Mouse (Mus musculus) kidney, embryonic 14.5 days (tissue): ENCODE measurements around the gene Negr1. TPM values are rescaled to one million over a fixed set of nuclear protein-coding genes. Genes with fewer than 3 reads are reported as not detected.

Experiments
- ATAC-seq: fragments of 200-750 bp; cut with Nextera tagmentation; 2 replicates; pipeline ENCODE4 v1.8.0; 2017; ENCODE audit warnings: moderate number of reproducible peaks, mild to moderate bottlenecking, moderate TSS enrichment, moderate library complexity; ENCODE audit not compliant: low FRiP score, low TSS enrichment
- H3K27ac ChIP-seq: fragments of 300-500 bp; sonication (generic); 2 replicates; pipeline ENCODE4 v1.5.1; 2014; ENCODE audit warnings: low read depth, mild to moderate bottlenecking, low read length, moderate library complexity, mixed read lengths
- H3K27me3 ChIP-seq: fragments of 300-500 bp; sonication (generic); 2 replicates; pipeline ENCODE4 v1.6.1; 2014; ENCODE audit warnings: mild to moderate bottlenecking, low read length; ENCODE audit not compliant: control insufficient read depth, insufficient read depth
- H3K36me3 ChIP-seq: fragments of 300-500 bp; sonication (generic); 2 replicates; pipeline ENCODE4 v1.6.1; 2014; ENCODE audit warnings: low read length, mixed read lengths; ENCODE audit not compliant: control insufficient read depth, insufficient read depth
- H3K4me1 ChIP-seq: fragments of 300-500 bp; sonication (generic); 2 replicates; pipeline ENCODE4 v1.6.1; 2014; ENCODE audit warnings: low read length, mixed read lengths; ENCODE audit not compliant: control insufficient read depth, insufficient read depth
- H3K4me2 ChIP-seq: fragments of 300-500 bp; sonication (generic); replicated peaks from 2 replicates; pipeline ENCODE4 v1.6.1; 2014; ENCODE audit warnings: low read depth, mild to moderate bottlenecking, low read length
- H3K4me3 ChIP-seq: fragments of 300-500 bp; sonication (generic); 2 replicates; pipeline ENCODE4 v1.5.1; 2014; ENCODE audit warnings: mild to moderate bottlenecking, low read length
- H3K9ac ChIP-seq: fragments of 300-500 bp; sonication (generic); 2 replicates; pipeline ENCODE4 v1.6.1; 2014; ENCODE audit warnings: low read depth, mild to moderate bottlenecking, low read length, moderate library complexity
- H3K9me3 ChIP-seq: fragments of 300-500 bp; sonication (generic); 2 replicates; pipeline ENCODE4 v1.6.1; 2016; ENCODE audit warnings: low read length; ENCODE audit not compliant: control insufficient read depth
- WGBS: fragments of 180-500 bp; shearing (Covaris S2); extraction: QIAGEN DNeasy Blood & Tissue Kit; methylation state at CpG from one replicate; pipeline ENCODE4 v1.1.7; 2014; 5-methylcytosine and 5-hydroxymethylcytosine counted together
- polyA plus RNA-seq: library from polyadenylated mRNA; unstranded; fragments of >200 nt; fragmentation: Nextera tagmentation; extraction: Ambion mirVana; gene quantifications from 2 replicates; pipeline ENCODE4 v1.2.1, GENCODE M21; 2014

The Negr1 gene
- polyA plus RNA-seq, 1 experiment from 2014 or later: 12.4 TPM

GRCm38 (mm10) chr3:157193141-157193540, 631.5 kb downstream of the Negr1 start:
- Histone ChIP-seq H3K27me3 (no peaks in the 10 kb centered on the region), H3K9me3 (no peaks in the 10 kb centered on the region), H3K27ac (no peak overlapping the region), H3K36me3 (no peaks in the 10 kb centered on the region), H3K9ac (no peak overlapping the region), H3K4me2 (no peak overlapping the region), H3K4me3 (no peak overlapping the region), H3K4me1 (no peaks in the 10 kb centered on the region)
- ATAC-seq: no peak
- 92% methylated on average over 3 of the region's 3 CpGs for WGBS

DNA sequence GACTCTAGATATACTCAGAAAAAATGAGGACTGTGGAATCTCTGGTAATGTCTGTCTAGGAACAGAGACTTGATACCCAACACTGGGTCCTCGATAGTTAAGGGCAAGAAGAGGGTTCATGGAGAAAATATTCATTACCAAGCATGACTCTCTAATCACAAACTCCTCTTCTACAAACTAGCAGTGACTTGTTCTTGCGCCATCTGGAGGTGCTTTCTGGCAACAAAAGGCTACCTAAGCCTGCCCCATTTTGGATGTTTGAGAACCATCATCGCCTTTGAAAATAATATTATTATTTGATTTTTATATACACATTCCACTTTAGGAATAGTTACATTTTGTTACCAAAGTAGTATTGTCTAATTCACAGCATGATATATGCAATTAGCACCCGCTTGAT, 637.1 kb downstream of the Negr1 start:
- H3K4me1 ChIP-seq: no peaks in the 10 kb centered on the region
- no peaks in the 10 kb centered on the region for H3K9me3 ChIP-seq
- no peak overlapping the region for H3K4me2 ChIP-seq
- no peak overlapping the region for H3K4me3 ChIP-seq
- H3K27ac ChIP-seq: no peak overlapping the region
- H3K9ac ChIP-seq: no peak overlapping the region
- 82% methylated on average over 4 of the region's 4 CpGs for WGBS
- no peak for ATAC-seq
- no peaks in the 10 kb centered on the region for H3K36me3 ChIP-seq
- no peaks in the 10 kb centered on the region for H3K27me3 ChIP-seq

DNA sequence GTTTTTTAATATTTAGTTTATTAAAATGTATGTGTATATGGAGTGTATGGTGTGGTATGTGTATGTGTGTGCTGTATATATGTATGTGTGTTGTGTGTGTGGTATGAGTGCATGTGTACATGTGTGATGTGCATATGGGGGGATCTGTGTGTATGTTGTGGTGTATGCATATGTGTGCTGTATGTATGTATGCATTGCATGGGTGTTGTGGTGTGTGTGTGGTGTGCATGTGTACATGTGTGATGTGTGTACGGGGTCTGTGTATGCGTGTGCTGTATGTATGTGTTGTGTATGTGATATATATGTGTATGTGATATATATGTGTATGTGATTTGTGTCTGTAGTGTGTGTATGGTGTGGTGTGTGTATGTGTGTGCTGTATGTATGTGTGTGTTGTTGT, 640.1 kb downstream of the Negr1 start:
- no peak overlapping the region for H3K27ac ChIP-seq
- no peak overlapping the region for H3K9ac ChIP-seq
- 98% methylated on average over 2 of the region's 2 CpGs for WGBS
- no peak overlapping the region for H3K4me3 ChIP-seq
- ATAC-seq: no peak
- no peaks in the 10 kb centered on the region for H3K9me3 ChIP-seq
- H3K4me1 ChIP-seq: no peaks in the 10 kb centered on the region
- H3K4me2 ChIP-seq: no peak overlapping the region
- no peaks in the 10 kb centered on the region for H3K36me3 ChIP-seq
- no peaks in the 10 kb centered on the region for H3K27me3 ChIP-seq

DNA sequence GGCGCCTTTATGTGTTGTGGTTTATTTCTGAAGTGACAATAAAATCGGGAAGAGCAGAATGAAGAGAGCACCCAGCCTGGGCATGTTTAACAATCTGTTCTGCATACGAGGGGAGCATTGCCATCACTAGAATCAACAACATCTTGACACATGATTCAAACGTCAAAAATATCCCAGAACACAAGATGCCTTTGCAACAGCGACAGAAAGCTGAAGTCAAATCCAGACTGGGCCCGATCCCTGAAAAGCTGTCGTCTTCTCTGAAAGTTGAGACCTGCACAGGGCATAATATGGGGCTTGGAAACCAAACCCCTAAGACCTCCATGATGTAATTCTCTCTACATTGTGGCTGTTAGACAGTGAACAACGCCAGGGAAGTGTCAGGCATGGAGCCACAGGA, 642.0 kb downstream of the Negr1 start:
- 81% methylated on average over 8 of the region's 8 CpGs for WGBS

DNA sequence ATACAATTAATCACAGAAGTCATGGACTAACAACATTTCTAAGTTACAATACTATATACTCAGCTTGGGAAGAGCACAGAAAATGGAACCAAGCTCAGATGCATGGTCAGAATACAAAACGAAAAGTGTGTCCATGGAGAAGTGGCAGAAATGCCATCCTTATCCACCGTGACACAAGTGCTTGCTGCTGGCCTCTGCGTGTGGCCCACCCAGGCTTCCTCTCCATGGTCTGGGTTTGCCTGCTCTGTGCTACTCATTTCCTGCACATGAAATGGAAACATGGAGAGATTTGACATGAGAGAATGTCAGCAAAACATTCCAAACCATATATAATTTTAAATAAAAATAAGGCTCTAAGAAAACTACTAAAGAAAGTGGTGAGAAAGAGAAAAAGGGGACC, 645.2 kb downstream of the Negr1 start:
- Histone ChIP-seq H3K4me1 (no peaks in the 10 kb centered on the region), H3K36me3 (no peaks in the 10 kb centered on the region), H3K4me3 (no peak overlapping the region), H3K27ac (no peak overlapping the region), H3K27me3 (no peaks in the 10 kb centered on the region), H3K9me3 (no peaks in the 10 kb centered on the region), H3K9ac (no peak overlapping the region), H3K4me2 (no peak overlapping the region)
- 89% methylated on average over 3 of the region's 3 CpGs for WGBS
- ATAC-seq: no peak

More for the DNA sequence above, 642.0 kb downstream of the Negr1 start:
- H3K4me1 ChIP-seq: no peaks in the 10 kb centered on the region
- H3K4me3 ChIP-seq: no peak overlapping the region
- ATAC-seq: no peak
- no peak overlapping the region for H3K27ac ChIP-seq
- H3K9ac ChIP-seq: no peak overlapping the region
- H3K27me3 ChIP-seq: no peaks in the 10 kb centered on the region
- H3K9me3 ChIP-seq: no peaks in the 10 kb centered on the region
- no peaks in the 10 kb centered on the region for H3K36me3 ChIP-seq
- no peak overlapping the region for H3K4me2 ChIP-seq

- Histone ChIP-seq H3K27me3 (no peaks in the 10 kb centered on the region), H3K4me2 (no peak overlapping the region), H3K9me3 (no peaks in the 10 kb centered on the region), H3K9ac (no peak overlapping the region), H3K27ac (no peak overlapping the region), H3K36me3 (no peaks in the 10 kb centered on the region), H3K4me3 (no peak overlapping the region), H3K4me1 (no peaks in the 10 kb centered on the region)
- 72% methylated on average over 1 of the region's 1 CpGs for WGBS
- ATAC-seq: no peak
These were observed 647.4 kb downstream of the Negr1 start for GRCm38 (mm10) chr3:157208966-157209365.

DNA sequence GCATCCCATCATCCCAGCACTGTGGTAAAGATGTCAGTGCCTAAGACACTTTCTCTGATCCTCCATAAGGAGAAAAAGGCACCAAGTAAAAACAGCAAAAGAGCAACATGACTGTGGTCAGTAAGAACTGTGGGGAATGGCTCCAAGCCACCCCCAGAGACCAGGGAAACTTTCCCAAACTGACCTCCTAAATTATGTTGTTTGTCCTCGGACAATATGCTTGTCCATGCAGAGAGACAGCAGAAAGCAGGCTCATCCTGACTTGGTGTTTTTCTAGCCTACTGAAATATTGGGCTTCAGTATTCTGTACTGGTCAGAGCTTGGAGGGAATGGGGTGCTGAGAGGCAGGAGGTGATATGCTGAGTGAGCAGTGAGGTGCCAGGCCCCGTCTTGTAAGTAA, 647.8 kb downstream of the Negr1 start:
- Histone ChIP-seq H3K36me3 (no peaks in the 10 kb centered on the region), H3K4me2 (no peak overlapping the region), H3K27ac (no peak overlapping the region), H3K4me3 (no peak overlapping the region), H3K9ac (no peak overlapping the region), H3K27me3 (no peaks in the 10 kb centered on the region), H3K9me3 (no peaks in the 10 kb centered on the region), H3K4me1 (no peaks in the 10 kb centered on the region)
- ATAC-seq: no peak
- WGBS: 76% methylated on average over 2 of the region's 2 CpGs

GRCm38 (mm10) chr3:157215937-157216719, 654.5 kb downstream of the Negr1 start:
- Histone ChIP-seq H3K27me3 (no peaks in the 10 kb centered on the region), H3K36me3 (no peaks in the 10 kb centered on the region), H3K4me3 (no peak overlapping the region), H3K27ac (no peak overlapping the region; the same call in 1 of the 2 replicates), H3K9ac (no peak overlapping the region), H3K4me1 (no peaks in the 10 kb centered on the region), H3K4me2 (no peak overlapping the region), H3K9me3 (no peaks in the 10 kb centered on the region)
- ATAC-seq: peak; percentile 62; the same call in 1 of the 2 replicates
- WGBS: 63% methylated on average over 5 of the region's 5 CpGs

DNA sequence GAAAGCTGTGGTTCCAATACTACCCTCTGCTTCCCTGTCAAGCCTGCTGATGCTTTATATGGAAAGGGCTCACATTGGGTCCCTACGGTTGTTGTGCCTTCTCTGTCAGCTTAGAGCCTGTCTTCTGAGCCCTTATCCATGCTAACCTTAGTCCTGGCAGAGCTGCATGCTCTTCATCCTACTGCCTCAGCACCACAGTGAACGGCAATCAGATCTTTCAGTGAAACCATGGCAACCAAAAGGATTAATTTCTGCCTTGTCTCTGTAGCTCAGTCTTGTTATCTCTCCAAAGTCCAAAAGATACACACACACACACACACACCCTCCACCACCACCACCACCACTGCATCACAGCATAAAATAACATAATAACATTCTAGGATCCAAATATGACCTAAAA, 656.2 kb downstream of the Negr1 start:
- no peak for ATAC-seq
- Histone ChIP-seq H3K4me3 (no peak overlapping the region), H3K27me3 (no peaks in the 10 kb centered on the region), H3K36me3 (no peaks in the 10 kb centered on the region), H3K9me3 (no peaks in the 10 kb centered on the region), H3K9ac (no peak overlapping the region), H3K27ac (no peak overlapping the region), H3K4me2 (no peak overlapping the region), H3K4me1 (no peaks in the 10 kb centered on the region)
- WGBS: 55% methylated on average over 2 of the region's 2 CpGs
